Mouse (Mus musculus) heart, postnatal 25 days (tissue): ENCODE measurements around the gene Txlng. TPM values are rescaled to one million over a fixed set of nuclear protein-coding genes. Genes with fewer than 3 reads are reported as not detected.

Source experiments
- DNase-seq: peaks from one replicate; pipeline ENCODE4 v3.0.0; 2022; ENCODE audit warnings: low spot score
- intact Hi-C: fragments of 180-260 bp; cut with DNase I; formaldehyde crosslinking; loops from one replicate; pipeline ENCODE4 v1.15.1; 2025
- microRNA-seq: library from miRNA; unstranded; fragments of <30 nt; microRNA quantifications from one replicate; pipeline ENCODE4 v1.2.0, GENCODE M21; 2022
- total RNA-seq, 2 experiments: library from RNA; stranded (reverse); gene quantifications; 2 replicates each; pipeline ENCODE4 v1.2.3; 2021

Gene Txlng
- total RNA-seq, 2 experiments from 2014 or later = 7.3 to 7.7 TPM

GRCm38 (mm10) chrX:162761716-162762395 is 67.4 kb downstream of the Txlng start:
- no peak for DNase-seq
- intact Hi-C loops = loop anchor here (5.0 kb wide), 2 partner anchors 40 to 65 kb away; partner anchors contain the start of gene Txlng

- DNase-seq = no peak
- intact Hi-C loops = loop anchor here (5.0 kb wide), 2 partner anchors 39 to 66 kb away; partner anchors contain the start of gene Txlng
Measured at GRCm38 (mm10) chrX:162760958-162761515, 68.2 kb downstream of the Txlng start.

GRCm38 (mm10) chrX:162760115-162760942 is 68.9 kb downstream of the Txlng start, which contains the start of gene Rbbp7:
TSS of gene Rbbp7 (plus strand) at chrX:162760402.
- intact Hi-C loops = loop anchor here (5.0 kb wide), 2 partner anchors 38 to 67 kb away; partner anchors contain the start of gene Txlng
- DNase-seq = peak; percentile 87

- intact Hi-C loops = loop anchor here (5.0 kb wide), 2 partner anchors 37 to 68 kb away; partner anchors contain the start of gene Txlng
- no peak for DNase-seq
Measured at GRCm38 (mm10) chrX:162759251-162760114, 69.8 kb downstream of the Txlng start.

- intact Hi-C loops = no loop called here
Measured at GRCm38 (mm10) chrX:162756058-162756457, 73.2 kb downstream of the Txlng start.

GRCm38 (mm10) chrX:162754314-162754713 is 74.9 kb downstream of the Txlng start:
- intact Hi-C loops = no loop called here
- no peak for DNase-seq

More at GRCm38 (mm10) chrX:162756058-162756457, 73.2 kb downstream of the Txlng start:
- DNase-seq = no peak

GRCm38 (mm10) chrX:162752418-162752817 is 76.8 kb downstream of the Txlng start:
- no peak for DNase-seq
- intact Hi-C loops = no loop called here

- DNase-seq = no peak
- intact Hi-C loops = no loop called here
Measured at GRCm38 (mm10) chrX:162748696-162749420, 80.4 kb downstream of the Txlng start.

- intact Hi-C loops = loop anchor here (10.0 kb wide), 1 partner anchor 211 kb away; no protein-coding TSS in a partner anchor
- no peak for DNase-seq
Measured at GRCm38 (mm10) chrX:162736140-162736659, 93.1 kb downstream of the Txlng start.

- peak; percentile 41 for DNase-seq
- intact Hi-C loops = loop anchor here (10.0 kb wide), 1 partner anchor 210 kb away; no protein-coding TSS in a partner anchor
Measured at GRCm38 (mm10) chrX:162734997-162735929, 94.0 kb downstream of the Txlng start.

GRCm38 (mm10) chrX:162730031-162730430 is 99.2 kb downstream of the Txlng start:
- intact Hi-C loops = loop anchor here (10.0 kb wide), 1 partner anchor 205 kb away; no protein-coding TSS in a partner anchor
- DNase-seq = no peak

Small RNA genes within 50 kb of the gene (microRNA-seq; reads per million reads assigned to microRNA genes)
- gene Mir3473a = not detected

Other genes starting within 250 kb of the Txlng start
- 1 to 10 TPM in 1 of 2 experiments, under 1 TPM in 1; 0.88 to 1.7 TPM for gene Reps2, start 185.8 kb downstream of the Txlng start, total RNA-seq
- gene Rbbp7, start 69.1 kb downstream of the Txlng start, total RNA-seq = 100 to 1,000 TPM; 154 to 168 TPM
- 10 to 100 TPM; 27.3 to 28.8 TPM for gene Syap1, start 59.0 kb upstream of the Txlng start, total RNA-seq
- gene Ctps2, start 71.8 kb upstream of the Txlng start, total RNA-seq = 10 to 100 TPM; 12.7 to 17.2 TPM
- not detected for gene S100g, start 135.1 kb upstream of the Txlng start, total RNA-seq